Mouse (Mus musculus) gonadal fat pad, adult 2 months (tissue): ENCODE results near the gene Vmn2r26. TPM values are rescaled to one million over a fixed set of nuclear protein-coding genes. Genes with fewer than 3 reads are reported as not detected.
"Not testable (repeated sequence)": the region's sequence is repeated elsewhere in the genome, so short reads cannot be mapped to it uniquely, and the experiment has no call there.

Source experiments
- DNase-seq: peaks from one replicate; pipeline ENCODE4 v3.0.0-alpha.2; 2012; ENCODE audit warnings: low read depth
- polyA plus RNA-seq: library from polyadenylated mRNA; depleted of rRNA; stranded (reverse); fragments of >200 nt; gene quantifications from 2 replicates; pipeline ENCODE4 v1.2.3, GENCODE M21; 2012; rRNA removed

The Vmn2r26 gene
- 0.06 and 0.08 TPM in 2 replicates for polyA plus RNA-seq

GRCm38 (mm10) chr6:124024268-124024667 lies at the start of gene Vmn2r26:
Gene Vmn2r26 (plus strand): TSS chr6:124024568.
- DNase-seq: not testable (repeated sequence)

- DNase-seq: no peak
These were observed 3.5 kb upstream of the Vmn2r26 start for GRCm38 (mm10) chr6:124020841-124021240.

- no peak for DNase-seq
These were observed 24.0 kb downstream of the Vmn2r26 start for GRCm38 (mm10) chr6:124048388-124048787.

GRCm38 (mm10) chr6:124053611-124054010 lies 29.2 kb downstream of the Vmn2r26 start:
- DNase-seq: not testable (repeated sequence)

GRCm38 (mm10) chr6:124102334-124102733 lies 78.0 kb downstream of the Vmn2r26 start:
- no peak for DNase-seq

Other genes starting within 250 kb of the Vmn2r26 start
- gene Vmn2r24, start 245.7 kb upstream of the Vmn2r26 start, polyA plus RNA-seq: not detected in 2 replicates
- gene Vmn2r25, start 171.1 kb upstream of the Vmn2r26 start, polyA plus RNA-seq: not detected in 2 replicates
- gene Vmn2r27, start 207.3 kb downstream of the Vmn2r26 start, polyA plus RNA-seq: not detected in 2 replicates